Mouse (Mus musculus) liver, adult 2 months (tissue): ENCODE results near the gene Trappc12. TPM values are rescaled to one million over a fixed set of nuclear protein-coding genes. Genes with fewer than 3 reads are reported as not detected.

Source experiments
- DNase-seq: peaks from one replicate; pipeline ENCODE4 v3.0.0-alpha.2; 2011; ENCODE audit warnings: low read depth, low spot score; ENCODE audit errors: extremely low read depth
- H3K27ac ChIP-seq: fragments of 200-500 bp; replicated peaks from 2 replicates; pipeline ENCODE4 v1.5.1; 2012; ENCODE audit warnings: low read depth, mild to moderate bottlenecking, control low read depth, inconsistent platforms, low read length; ENCODE audit not compliant: insufficient read depth
- H3K27me3 ChIP-seq: fragments of 200-500 bp; 2 replicates; pipeline ENCODE4 v1.6.1; 2012; ENCODE audit warnings: mild to moderate bottlenecking, moderate library complexity, low read length, inconsistent platforms; ENCODE audit not compliant: control insufficient read depth, insufficient read depth
- H3K36me3 ChIP-seq: fragments of 200-500 bp; 2 replicates; pipeline ENCODE4 v1.6.1; 2012; ENCODE audit warnings: low read length, inconsistent platforms; ENCODE audit not compliant: control insufficient read depth, insufficient read depth
- H3K4me1 ChIP-seq: fragments of 200-500 bp; 2 replicates; pipeline ENCODE4 v1.6.1; 2011; ENCODE audit warnings: low read length; ENCODE audit not compliant: control insufficient read depth, insufficient read depth
- H3K4me3 ChIP-seq: fragments of 200-500 bp; 2 replicates; pipeline ENCODE4 v1.5.1; 2011; ENCODE audit warnings: low read depth, mild to moderate bottlenecking, control low read depth, low read length, moderate library complexity; ENCODE audit not compliant: insufficient read depth
- H3K79me2 ChIP-seq: fragments of 200-500 bp; 2 replicates; pipeline ENCODE4 v1.6.1; 2012; ENCODE audit warnings: inconsistent platforms, mild to moderate bottlenecking, low read length, moderate library complexity; ENCODE audit not compliant: control insufficient read depth, insufficient read depth
- H3K9ac ChIP-seq: fragments of 200-500 bp; 2 replicates; pipeline ENCODE4 v1.6.1; 2012; ENCODE audit warnings: low read depth, mild to moderate bottlenecking, control low read depth, inconsistent platforms, low read length
- CTCF ChIP-seq: fragments of 200-500 bp; IDR thresholded peaks from 2 replicates; pipeline ENCODE4 v1.5.1; 2011; ENCODE audit warnings: low read depth, low read length, control low read depth
- POLR2A ChIP-seq: fragments of 200-500 bp; IDR thresholded peaks from 2 replicates; pipeline ENCODE4 v1.6.1; 2011; ENCODE audit warnings: low read length, control low read depth; ENCODE audit not compliant: insufficient read depth; ENCODE audit errors: extremely low read depth
- WGBS: fragments of 180-500 bp; shearing (Covaris S2); methylation state at CpG from one replicate; pipeline ENCODE4 v1.1.7; 2018; 5-methylcytosine and 5-hydroxymethylcytosine counted together
- polyA plus RNA-seq: library from polyadenylated mRNA; depleted of rRNA; stranded (reverse); fragments of >200 nt; gene quantifications from 2 replicates; pipeline ENCODE4 v1.2.3, GENCODE M21; 2012
- total RNA-seq: library from RNA; depleted of rRNA; stranded (reverse); fragments of >200 nt; gene quantifications from 2 replicates; pipeline ENCODE4 v1.2.3, GENCODE M21; 2014

The Trappc12 gene
- total and polyA plus RNA-seq, 2 experiments = 14.3 to 18.1 TPM

DNA sequence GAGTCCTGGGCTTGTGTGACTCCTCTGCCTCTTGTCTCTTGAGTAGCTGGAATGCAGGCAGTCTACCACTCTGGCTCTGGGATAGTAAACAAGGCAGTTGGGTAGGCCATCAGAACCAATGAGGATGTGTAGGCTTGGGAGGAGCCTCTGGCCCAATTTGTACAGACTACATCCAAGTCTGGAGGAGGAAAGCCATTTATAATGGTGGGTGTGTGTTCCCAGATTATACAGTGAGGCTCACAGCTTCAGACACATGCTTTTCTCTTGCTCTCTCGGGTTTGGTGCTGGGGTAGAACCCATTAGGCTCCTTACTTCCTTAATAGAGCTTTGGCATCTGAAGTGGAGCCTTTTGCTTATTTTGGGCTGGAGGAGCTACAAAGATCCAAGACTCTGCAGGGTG lies 65.6 kb downstream of the Trappc12 start:
- Histone ChIP-seq H3K27me3 (no peaks in the 10 kb centered on the region), H3K9ac (no peak overlapping the region), H3K4me1 (peaks cover 28% of the 10 kb centered on the region), H3K36me3 (peaks cover 18% of the 10 kb centered on the region), H3K4me3 (no peak overlapping the region), H3K27ac (peak overlapping the region; percentile 14; the same call in 1 of the 2 replicates), H3K79me2 (peaks cover 9% of the 10 kb centered on the region; the same call in 1 of the 2 replicates)
- WGBS = 81% methylated on average over 1 of the region's 1 CpGs
- DNase-seq = no peak
- TF ChIP-seq CTCF = no peak
- TF ChIP-seq POLR2A = no peak

- Histone ChIP-seq H3K9ac (peak overlapping the region; percentile 97), H3K27ac (peak overlapping the region; percentile 97), H3K4me3 (peak overlapping the region; percentile 94), H3K36me3 (peaks cover 26% of the 10 kb centered on the region), H3K79me2 (peaks cover 16% of the 10 kb centered on the region), H3K27me3 (no peaks in the 10 kb centered on the region), H3K4me1 (peaks cover 11% of the 10 kb centered on the region)
- peak; percentile 87 for DNase-seq
- TF ChIP-seq CTCF (no peak), POLR2A (no peak)
- WGBS = 12% methylated on average over 5 of the region's 5 CpGs
Measured at GRCm38 (mm10) chr12:28675925-28676209, 74.4 kb downstream of the Trappc12 start.

DNA sequence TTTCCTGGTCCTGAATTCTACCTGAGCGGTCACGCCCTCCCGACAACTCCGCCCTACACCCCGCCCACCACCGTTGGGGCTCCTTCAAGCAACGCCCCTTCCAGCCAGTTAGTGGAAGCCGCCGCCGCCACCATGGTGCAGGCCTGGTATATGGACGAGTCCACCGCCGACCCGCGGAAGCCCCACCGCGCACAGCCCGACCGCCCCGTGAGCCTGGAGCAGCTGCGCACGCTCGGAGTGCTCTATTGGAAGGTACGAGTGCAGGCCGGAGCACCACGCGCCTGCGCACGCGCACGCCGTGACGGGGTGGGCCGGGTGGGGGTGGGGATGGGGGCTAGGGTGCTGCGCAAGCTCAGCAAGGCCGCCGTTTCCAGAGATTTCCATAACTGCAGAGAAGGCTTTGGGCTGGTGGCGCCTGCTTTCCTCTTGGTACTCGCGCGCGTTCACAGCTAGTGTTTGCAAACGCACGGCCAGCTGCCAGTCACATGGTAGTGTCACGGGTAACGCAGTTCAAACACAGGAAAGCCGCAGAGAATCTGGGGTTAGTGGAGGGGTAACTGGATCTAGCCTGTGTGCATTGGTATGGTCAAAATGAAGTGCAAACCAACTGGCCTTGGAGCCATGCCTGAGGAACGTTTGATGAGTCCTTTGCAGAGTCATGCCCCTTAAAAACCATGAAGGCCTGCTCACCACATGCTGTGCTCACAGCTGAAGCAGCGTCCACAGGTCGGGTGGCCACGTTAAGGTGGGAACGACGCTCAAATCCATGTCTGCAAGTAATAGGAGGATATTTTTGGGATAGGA lies 74.9 kb downstream of the Trappc12 start, which contains the start of gene Adi1:
TSS of gene Adi1 (plus strand) at position 111 of the 804 bp plus-strand sequence.
- Histone ChIP-seq H3K27ac (peak within 1 kb of the TSS; percentile 97), H3K9ac (peak within 1 kb of the TSS; percentile 97), H3K4me1 (peaks cover 7% of the 10 kb centered on the region), H3K36me3 (peaks cover 22% of the 10 kb centered on the region), H3K4me3 (peak within 1 kb of the TSS; percentile 94), H3K27me3 (no peaks in the 10 kb centered on the region), H3K79me2 (peaks cover 16% of the 10 kb centered on the region)
- peak; percentile 84 for DNase-seq
- TF ChIP-seq POLR2A (peak; percentile 75; the same call in 1 of the 2 replicates), CTCF (no peak)
- under 1% methylated on average over 53 of the region's 53 CpGs for WGBS

DNA sequence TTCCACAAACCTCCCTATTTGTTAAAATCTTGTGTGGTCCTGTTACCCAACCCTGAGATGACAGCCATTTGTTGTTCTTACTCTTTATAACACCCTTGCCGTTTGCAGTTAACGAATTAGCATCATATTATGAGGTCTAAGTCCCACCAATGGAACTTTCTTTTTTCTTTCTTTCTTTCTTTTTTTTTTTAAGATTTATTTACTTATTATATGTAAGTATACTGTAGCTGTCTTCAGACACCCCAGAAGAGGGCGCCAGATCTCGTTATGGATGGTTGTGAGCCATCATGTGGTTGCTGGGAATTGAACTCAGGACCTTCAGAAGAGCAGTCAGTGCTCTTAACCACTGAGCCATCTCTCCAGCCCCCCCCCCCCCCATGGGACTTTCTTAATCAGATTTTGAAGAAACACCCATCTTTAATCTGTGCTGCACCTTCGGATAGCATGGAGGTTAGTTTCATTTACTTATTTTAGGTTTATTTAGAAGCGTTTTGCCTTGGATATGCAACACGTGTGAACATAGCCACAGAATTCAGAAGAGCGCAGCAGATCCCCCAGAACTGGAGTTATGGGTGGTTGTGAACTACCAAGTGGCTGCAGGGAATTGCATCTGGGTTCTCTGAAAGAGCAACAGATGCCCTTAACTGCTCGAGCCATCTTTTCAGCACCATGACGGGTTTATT lies 76.1 kb downstream of the Trappc12 start:
- 82% methylated on average over 10 of the region's 10 CpGs for WGBS
- TF ChIP-seq CTCF = no peak
- no peak for TF ChIP-seq POLR2A
- H3K36me3 ChIP-seq = peaks cover 16% of the 10 kb centered on the region
- H3K4me3 ChIP-seq = no peak overlapping the region
- DNase-seq = no peak
- H3K27ac ChIP-seq = no peak overlapping the region
- no peak overlapping the region for H3K9ac ChIP-seq
- H3K27me3 ChIP-seq = no peaks in the 10 kb centered on the region
- peaks cover 7% of the 10 kb centered on the region for H3K4me1 ChIP-seq
- peaks cover 16% of the 10 kb centered on the region for H3K79me2 ChIP-seq

GRCm38 (mm10) chr12:28667287-28667686 lies 83.0 kb downstream of the Trappc12 start:
- no peaks in the 10 kb centered on the region for H3K27me3 ChIP-seq
- H3K27ac ChIP-seq = peak overlapping the region; percentile 40
- no peaks in the 10 kb centered on the region for H3K36me3 ChIP-seq
- H3K4me1 ChIP-seq = no peaks in the 10 kb centered on the region
- no peaks in the 10 kb centered on the region for H3K79me2 ChIP-seq
- no peak for TF ChIP-seq CTCF
- no peak for TF ChIP-seq POLR2A
- 38% methylated on average over 8 of the region's 8 CpGs for WGBS
- H3K9ac ChIP-seq = no peak overlapping the region
- DNase-seq = no peak
- H3K4me3 ChIP-seq = no peak overlapping the region

DNA sequence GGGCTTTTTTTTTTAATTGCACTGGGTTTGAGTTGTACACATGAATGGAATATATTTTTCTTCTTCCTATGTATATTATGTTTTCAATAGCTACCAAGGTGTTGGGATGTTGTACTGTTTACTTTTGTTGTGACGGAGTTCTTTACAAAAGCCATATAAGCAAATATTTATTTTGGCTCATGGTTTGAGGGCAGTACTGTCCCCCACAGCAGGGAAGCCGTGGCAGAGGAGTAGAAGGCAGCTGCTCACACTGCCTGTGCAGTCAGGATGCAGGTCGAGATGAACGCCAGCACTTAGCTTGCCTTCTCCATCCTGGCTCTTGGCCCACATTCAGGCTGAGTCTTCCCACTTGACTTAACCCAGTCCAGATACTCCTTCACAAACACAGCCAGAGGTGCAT lies 83.5 kb downstream of the Trappc12 start:
- WGBS = 12% methylated on average over 4 of the region's 4 CpGs
- H3K27ac ChIP-seq = peak overlapping the region; percentile 40
- no peaks in the 10 kb centered on the region for H3K36me3 ChIP-seq
- no peak overlapping the region for H3K4me3 ChIP-seq
- no peak for DNase-seq
- no peaks in the 10 kb centered on the region for H3K79me2 ChIP-seq
- no peaks in the 10 kb centered on the region for H3K4me1 ChIP-seq
- no peak overlapping the region for H3K9ac ChIP-seq
- TF ChIP-seq POLR2A = no peak
- no peak for TF ChIP-seq CTCF
- no peaks in the 10 kb centered on the region for H3K27me3 ChIP-seq
